Mouse (Mus musculus) embryonic facial prominence, embryonic 14.5 days (tissue): ENCODE measurements around the gene Ppa2. TPM values are rescaled to one million over a fixed set of nuclear protein-coding genes. Genes with fewer than 3 reads are reported as not detected.

Experiments used
- ATAC-seq: fragments of 200-750 bp; cut with Nextera tagmentation; 2 replicates; pipeline ENCODE4 v1.8.0; 2017; ENCODE audit warnings: low read depth, moderate number of reproducible peaks, moderate TSS enrichment
- DNase-seq: peaks from one replicate; pipeline ENCODE4 v3.0.0-alpha.2; 2015; ENCODE audit warnings: low spot score
- H3K27ac ChIP-seq: fragments of 300-500 bp; sonication (generic); replicated peaks from 2 replicates; pipeline ENCODE4 v1.5.1; 2014; ENCODE audit warnings: low read depth, mild to moderate bottlenecking, low read length, moderate library complexity
- H3K27me3 ChIP-seq: fragments of 300-500 bp; sonication (generic); replicated peaks from 2 replicates; pipeline ENCODE4 v1.6.1; 2014; ENCODE audit warnings: low read length; ENCODE audit not compliant: control insufficient read depth, insufficient read depth
- H3K36me3 ChIP-seq: fragments of 300-500 bp; sonication (generic); 2 replicates; pipeline ENCODE4 v1.6.1; 2014; ENCODE audit warnings: low read length, mixed read lengths; ENCODE audit not compliant: control insufficient read depth, insufficient read depth
- H3K4me1 ChIP-seq: fragments of 300-500 bp; sonication (generic); 2 replicates; pipeline ENCODE4 v1.6.1; 2014; ENCODE audit warnings: antibody characterized with exemption, low read length; ENCODE audit not compliant: control insufficient read depth, insufficient read depth
- H3K4me2 ChIP-seq: fragments of 300-500 bp; sonication (generic); 2 replicates; pipeline ENCODE4 v1.6.1; 2014; ENCODE audit warnings: low read depth, mild to moderate bottlenecking, low read length, moderate library complexity, mixed read lengths
- H3K4me3 ChIP-seq: fragments of 300-500 bp; sonication (generic); 2 replicates; pipeline ENCODE4 v1.5.1; 2014; ENCODE audit warnings: low read depth, mild to moderate bottlenecking, low read length
- H3K9ac ChIP-seq: fragments of 300-500 bp; sonication (generic); 2 replicates; pipeline ENCODE4 v1.6.1; 2014; ENCODE audit warnings: low read depth, mild to moderate bottlenecking, low read length, moderate library complexity, mixed read lengths
- H3K9me3 ChIP-seq: fragments of 300-500 bp; sonication (generic); 2 replicates; pipeline ENCODE4 v1.6.1; 2016; ENCODE audit warnings: low read length; ENCODE audit not compliant: control insufficient read depth
- WGBS: fragments of 180-500 bp; shearing (Covaris S2); extraction: QIAGEN DNeasy Blood & Tissue Kit; methylation state at CpG from one replicate; pipeline ENCODE4 v1.1.7; 2014; 5-methylcytosine and 5-hydroxymethylcytosine counted together
- polyA plus RNA-seq: library from polyadenylated mRNA; unstranded; fragments of >200 nt; fragmentation: Nextera tagmentation; extraction: Ambion mirVana; gene quantifications from 2 replicates; pipeline ENCODE4 v1.2.1, GENCODE M21; 2014

Ppa2 gene
- polyA plus RNA-seq, 1 experiment from 2014 or later = 78.0 TPM

- Histone ChIP-seq H3K4me3 (no peak overlapping the region), H3K4me2 (no peak overlapping the region), H3K27ac (no peak overlapping the region), H3K9ac (no peak overlapping the region), H3K9me3 (peaks cover 12% of the 10 kb centered on the region), H3K36me3 (no peaks in the 10 kb centered on the region), H3K4me1 (no peaks in the 10 kb centered on the region), H3K27me3 (no peaks in the 10 kb centered on the region)
- ATAC-seq (no peak), DNase-seq (no peak)
- WGBS = 82% methylated on average over 6 of the region's 6 CpGs
Measured at GRCm38 (mm10) chr3:133312850-133313249, 2.9 kb downstream of the Ppa2 start.

GRCm38 (mm10) chr3:133313491-133314199 is 3.7 kb downstream of the Ppa2 start:
- H3K27ac ChIP-seq = no peak overlapping the region
- H3K9ac ChIP-seq = no peak overlapping the region
- H3K4me1 ChIP-seq = no peaks in the 10 kb centered on the region
- no peaks in the 10 kb centered on the region for H3K36me3 ChIP-seq
- no peak overlapping the region for H3K4me3 ChIP-seq
- no peak for DNase-seq
- no peaks in the 10 kb centered on the region for H3K27me3 ChIP-seq
- no peak overlapping the region for H3K4me2 ChIP-seq
- 92% methylated on average over 3 of the region's 3 CpGs for WGBS
- ATAC-seq = no peak
- peaks cover 7% of the 10 kb centered on the region; the same call in 1 of the 2 replicates for H3K9me3 ChIP-seq

GRCm38 (mm10) chr3:133314475-133314874 is 4.6 kb downstream of the Ppa2 start:
- ATAC-seq = no peak
- H3K4me3 ChIP-seq = no peak overlapping the region

DNA sequence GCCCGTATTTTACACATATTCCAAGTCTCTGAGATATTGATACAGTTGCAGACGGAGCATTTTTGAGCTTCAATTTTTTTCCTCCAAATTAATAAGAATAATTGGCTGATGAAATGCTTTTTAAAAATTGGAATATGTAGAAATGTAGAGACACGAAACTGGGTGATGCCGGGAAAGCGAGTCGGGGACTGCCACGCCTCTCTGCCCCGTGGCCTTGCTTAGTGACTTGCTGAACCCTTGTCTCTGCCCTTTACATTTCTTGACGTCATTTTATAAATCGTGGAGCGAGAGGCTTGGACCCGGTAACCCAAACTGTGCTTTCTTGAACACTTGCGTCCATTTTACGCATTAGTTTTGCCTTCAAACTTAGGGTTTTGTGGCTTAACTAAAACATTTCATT is 5.1 kb downstream of the Ppa2 start:
- ATAC-seq = no peak
- H3K4me2 ChIP-seq = no peak overlapping the region

More at GRCm38 (mm10) chr3:133314475-133314874, 4.6 kb downstream of the Ppa2 start:
- Histone ChIP-seq H3K27ac (no peak overlapping the region), H3K36me3 (no peaks in the 10 kb centered on the region), H3K27me3 (no peaks in the 10 kb centered on the region), H3K4me2 (no peak overlapping the region), H3K4me1 (no peaks in the 10 kb centered on the region), H3K9ac (no peak overlapping the region), H3K9me3 (peaks cover 1% of the 10 kb centered on the region; the same call in 1 of the 2 replicates)
- DNase-seq = peak; percentile 53
- 34% methylated on average over 6 of the region's 6 CpGs for WGBS

GRCm38 (mm10) chr3:133315647-133316046 is 5.7 kb downstream of the Ppa2 start:
- Histone ChIP-seq H3K27me3 (no peaks in the 10 kb centered on the region), H3K27ac (no peak overlapping the region), H3K4me3 (no peak overlapping the region), H3K4me2 (no peak overlapping the region), H3K4me1 (no peaks in the 10 kb centered on the region), H3K9me3 (no peaks in the 10 kb centered on the region), H3K9ac (no peak overlapping the region), H3K36me3 (no peaks in the 10 kb centered on the region)
- WGBS = 88% methylated on average over 8 of the region's 8 CpGs
- DNase-seq (no peak), ATAC-seq (no peak)

More for the DNA sequence above, 5.1 kb downstream of the Ppa2 start:
- H3K36me3 ChIP-seq = no peaks in the 10 kb centered on the region
- no peak overlapping the region for H3K27ac ChIP-seq
- WGBS = 94% methylated on average over 14 of the region's 14 CpGs
- no peak overlapping the region for H3K9ac ChIP-seq
- no peaks in the 10 kb centered on the region for H3K4me1 ChIP-seq
- no peak overlapping the region for H3K4me3 ChIP-seq
- no peak for DNase-seq
- H3K9me3 ChIP-seq = no peaks in the 10 kb centered on the region
- H3K27me3 ChIP-seq = no peaks in the 10 kb centered on the region

DNA sequence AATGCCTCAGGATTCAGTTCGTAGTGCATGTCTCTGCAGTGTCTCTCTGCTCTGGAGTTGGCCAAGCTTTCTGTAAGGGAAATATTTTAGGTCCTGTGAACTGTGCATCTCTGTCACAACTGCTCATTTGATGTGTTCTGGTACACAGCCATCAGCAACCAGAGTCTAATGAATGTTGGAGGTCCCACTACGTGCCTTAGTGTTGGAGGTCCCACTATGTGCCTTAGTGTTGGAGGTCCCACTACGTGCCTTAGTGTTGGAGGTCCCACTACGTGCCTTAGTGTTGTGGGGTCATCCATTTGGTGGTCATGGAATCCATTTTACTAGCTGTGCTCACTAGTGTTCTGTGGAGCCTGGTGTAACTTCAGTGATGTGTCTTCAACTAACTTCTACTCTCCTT is 7.9 kb downstream of the Ppa2 start:
- Histone ChIP-seq H3K27me3 (no peaks in the 10 kb centered on the region), H3K9ac (no peak overlapping the region), H3K9me3 (no peaks in the 10 kb centered on the region), H3K4me3 (no peak overlapping the region), H3K36me3 (no peaks in the 10 kb centered on the region), H3K4me2 (no peak overlapping the region), H3K4me1 (no peaks in the 10 kb centered on the region), H3K27ac (no peak overlapping the region)
- 95% methylated on average over 4 of the region's 4 CpGs for WGBS
- DNase-seq = no peak
- no peak for ATAC-seq

DNA sequence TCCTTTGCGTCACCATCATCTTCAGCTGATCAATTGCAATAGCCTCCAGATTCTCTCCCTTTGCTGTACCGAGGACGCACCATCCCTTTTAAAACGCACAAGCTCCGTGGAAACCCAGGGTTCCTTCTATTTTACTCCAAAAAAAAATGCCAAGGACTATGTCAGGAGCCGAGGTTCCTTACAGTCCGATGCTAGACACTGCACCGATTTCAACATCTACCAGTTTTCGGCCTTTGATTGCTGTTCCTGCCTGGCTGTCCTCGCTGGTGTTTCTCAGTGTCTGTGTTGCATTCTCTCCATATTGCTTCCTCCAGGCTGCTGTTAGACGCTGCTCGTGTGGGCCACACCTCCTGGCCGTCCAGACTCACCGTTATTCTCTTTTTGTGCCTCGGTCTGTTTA is 8.7 kb downstream of the Ppa2 start:
- no peak for ATAC-seq
- no peak for DNase-seq
- H3K4me2 ChIP-seq = no peak overlapping the region
- H3K4me1 ChIP-seq = no peaks in the 10 kb centered on the region
- H3K27ac ChIP-seq = no peak overlapping the region
- no peak overlapping the region for H3K9ac ChIP-seq
- no peaks in the 10 kb centered on the region for H3K9me3 ChIP-seq
- no peak overlapping the region for H3K4me3 ChIP-seq
- H3K36me3 ChIP-seq = no peaks in the 10 kb centered on the region
- no peaks in the 10 kb centered on the region for H3K27me3 ChIP-seq
- WGBS = 83% methylated on average over 15 of the region's 15 CpGs

- no peaks in the 10 kb centered on the region for H3K4me1 ChIP-seq
- H3K4me2 ChIP-seq = no peak overlapping the region
- DNase-seq = no peak
- no peaks in the 10 kb centered on the region for H3K9me3 ChIP-seq
- no peak for ATAC-seq
- no peak overlapping the region for H3K4me3 ChIP-seq
- 82% methylated on average over 7 of the region's 7 CpGs for WGBS
- 0 out of 2 replicates have a peak, but pooled peaks cover under 1% of the 10 kb centered on the region for H3K36me3 ChIP-seq
- no peak overlapping the region for H3K9ac ChIP-seq
- no peaks in the 10 kb centered on the region for H3K27me3 ChIP-seq
- no peak overlapping the region for H3K27ac ChIP-seq
Measured at GRCm38 (mm10) chr3:133319795-133320194, 9.9 kb downstream of the Ppa2 start.

GRCm38 (mm10) chr3:133320313-133320712 is 10.4 kb downstream of the Ppa2 start:
- Histone ChIP-seq H3K4me1 (no peaks in the 10 kb centered on the region), H3K27me3 (no peaks in the 10 kb centered on the region), H3K9me3 (no peaks in the 10 kb centered on the region), H3K9ac (no peak overlapping the region), H3K36me3 (0 out of 2 replicates have a peak, but pooled peaks cover 3% of the 10 kb centered on the region), H3K27ac (no peak overlapping the region), H3K4me3 (no peak overlapping the region), H3K4me2 (no peak overlapping the region)
- 96% methylated on average over 6 of the region's 6 CpGs for whole genome bisulfite sequencing
- DNase-seq (no peak), ATAC-seq (no peak)
